Mouse (Mus musculus): Measurements from ENCODE around the gene Amy2a1.

- TF ChIP-seq POLR2A (IDR thresholded peaks at IDR 0.05; ENCODE audit: insufficient read depth, low read depth, low read length) = no peak
- TF ChIP-seq CTCF (IDR thresholded peaks at IDR 0.05; ENCODE audit: insufficient read depth, low read depth, low read length) = no peak
Observed at GRCm38 (mm10) chr3:113574138-113574537, 41.9 kb upstream of the Amy2a1 start.
